Mouse (Mus musculus): Measurements from ENCODE around the gene Nxph4.

The Nxph4 gene

DNA sequence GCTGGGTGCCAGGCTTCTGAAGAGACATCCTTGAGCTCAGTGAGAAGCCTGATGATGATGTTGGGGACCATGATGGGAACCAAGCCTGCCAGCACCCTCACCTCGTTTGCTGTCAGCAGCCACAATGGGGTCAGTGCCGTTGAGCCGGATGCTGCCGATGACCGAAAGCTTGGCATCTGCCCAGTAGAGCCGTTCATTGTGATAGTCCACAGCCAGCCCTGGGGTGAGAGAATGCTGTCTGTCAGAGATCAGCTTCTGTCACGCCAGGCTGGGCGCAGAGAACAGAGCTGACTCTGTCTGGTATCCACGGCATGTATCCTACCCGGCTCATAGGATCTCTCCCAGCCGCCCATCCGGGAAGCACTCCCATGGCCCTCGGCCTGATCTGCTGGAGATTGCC lies 7.7 kb upstream of the Nxph4 start:
- DNase-seq, result peak; percentile 62

DNA sequence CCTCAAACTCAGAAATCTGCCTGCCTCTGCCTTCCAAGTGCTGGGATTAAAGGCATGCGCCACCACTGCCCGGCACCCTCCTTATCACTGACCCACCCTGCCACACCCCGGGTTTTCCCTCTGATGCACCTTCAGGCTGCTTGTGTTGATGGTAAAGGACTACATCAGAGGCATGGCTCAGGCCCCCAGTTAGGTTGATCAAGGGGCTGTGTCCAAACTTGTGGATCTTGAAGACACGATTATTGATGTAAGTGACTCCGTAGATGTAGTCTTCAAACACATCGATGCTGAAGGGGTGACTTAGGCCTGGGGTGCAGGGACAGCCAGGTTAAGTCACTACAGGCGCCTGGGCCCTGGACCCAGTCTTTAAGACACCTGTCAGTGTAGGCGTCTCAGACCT lies 7.2 kb upstream of the Nxph4 start:
- no peak for DNase-seq

- DNase-seq, result peak; percentile 85
These were observed 3.7 kb upstream of the Nxph4 start for GRCm38 (mm10) chr10:127537854-127538583.

DNA sequence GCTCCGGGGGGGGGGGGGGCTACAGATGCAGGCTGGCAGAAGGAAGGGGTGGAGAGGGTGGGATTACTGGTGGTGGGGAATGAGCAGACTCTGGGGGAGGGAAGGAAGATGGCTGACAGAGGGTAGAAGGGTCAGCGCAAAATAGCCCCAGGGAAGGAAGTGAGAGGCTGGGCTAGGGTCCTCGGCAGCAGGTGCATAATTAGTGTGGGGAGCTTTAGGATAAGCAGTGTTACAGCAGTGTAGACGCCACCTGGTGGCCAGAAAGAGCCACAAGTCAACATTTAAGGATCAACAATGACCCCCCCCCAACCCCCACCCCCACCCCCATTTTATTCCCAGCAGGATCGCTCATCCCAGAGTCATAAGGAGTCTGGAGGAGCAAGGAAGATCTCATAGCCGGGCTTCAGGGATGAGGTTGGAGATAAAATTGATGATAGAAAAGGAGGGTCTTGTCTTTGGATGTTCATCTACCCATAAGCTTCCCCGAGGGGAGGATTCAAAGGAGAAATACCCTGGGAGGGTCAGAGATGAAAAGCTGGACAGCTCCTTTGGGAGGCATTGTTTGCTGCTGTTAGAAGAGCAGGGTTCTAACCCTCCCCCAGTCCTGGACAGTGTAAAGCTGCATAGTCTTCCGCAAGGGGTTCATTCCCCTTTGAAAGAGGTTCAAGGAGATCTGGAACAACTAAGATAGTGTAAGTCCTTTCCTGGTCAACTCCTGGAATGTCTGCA lies 2.4 kb upstream of the Nxph4 start:
- peak; percentile 52 for DNase-seq

DNA sequence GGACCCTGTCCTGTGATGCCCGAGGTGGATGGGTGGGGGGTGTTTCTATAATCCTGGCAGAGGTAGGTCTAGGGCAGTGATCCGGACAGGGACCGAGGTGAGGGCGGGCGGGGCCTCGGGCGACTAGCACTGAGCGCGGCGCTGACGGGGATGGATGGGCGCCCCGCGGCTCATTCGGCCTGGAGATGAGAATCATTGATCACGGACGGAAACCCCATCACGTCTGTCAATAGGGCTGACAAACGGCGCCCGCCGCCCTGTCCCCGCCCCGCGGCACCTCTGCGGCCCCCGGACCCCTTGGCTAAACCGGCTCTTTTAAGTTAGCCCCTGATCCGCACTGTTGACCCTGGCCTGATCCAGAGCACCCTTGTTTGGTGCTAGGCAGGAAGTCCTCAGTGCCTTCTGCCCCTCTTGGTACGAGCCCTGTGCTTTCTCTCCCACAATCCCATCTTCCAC lies 598 bp upstream of the Nxph4 start:
- DNase-seq, result no peak

GRCm38 (mm10) chr10:127531548-127531947 lies 2.8 kb downstream of the Nxph4 start:
- DNase-seq, result no peak

GRCm38 (mm10) chr10:127530945-127531344 lies 3.4 kb downstream of the Nxph4 start:
- DNase-seq, result no peak

DNA sequence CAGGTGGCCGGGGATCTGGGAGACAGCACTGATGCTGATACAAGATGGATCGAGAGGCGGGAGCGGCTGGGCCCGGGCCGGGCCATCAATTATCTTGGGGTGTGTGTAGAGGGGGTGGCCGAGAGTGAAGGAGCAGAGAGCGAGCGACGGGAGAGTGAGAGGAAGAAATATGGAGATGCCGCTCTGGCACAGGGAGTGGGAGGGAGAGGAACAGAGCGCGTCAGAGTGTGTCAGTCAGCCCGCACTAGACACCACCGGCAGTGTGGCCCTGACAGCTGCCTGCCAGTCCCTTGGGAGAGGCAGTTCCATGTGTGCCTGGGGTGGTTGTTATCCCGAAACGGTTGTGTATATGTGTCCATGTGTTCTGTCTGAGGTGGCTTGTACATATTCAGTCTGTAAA lies 6.9 kb downstream of the Nxph4 start:
- DNase-seq, result no peak

DNA sequence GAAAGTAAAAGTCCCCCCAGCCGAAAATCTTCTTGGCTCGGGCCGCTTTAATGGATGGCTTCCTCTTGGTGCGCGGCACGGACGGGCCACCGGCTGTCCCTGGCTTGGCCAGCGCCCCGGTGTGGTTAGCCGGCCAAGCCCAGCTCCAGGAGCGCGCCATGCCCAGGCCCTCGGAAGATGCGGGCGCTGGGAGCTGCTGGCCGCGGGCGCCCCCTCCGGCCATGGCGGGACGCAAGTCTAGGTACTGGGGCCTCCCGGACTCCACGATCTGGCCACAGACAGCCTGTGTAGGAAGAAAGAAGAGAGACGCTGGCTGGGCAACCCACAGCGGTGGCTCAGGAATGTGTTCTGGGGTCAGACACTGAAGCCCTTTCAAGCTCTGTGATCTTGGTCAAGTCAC lies 7.7 kb downstream of the Nxph4 start:
- DNase-seq, result peak; percentile 70

DNA sequence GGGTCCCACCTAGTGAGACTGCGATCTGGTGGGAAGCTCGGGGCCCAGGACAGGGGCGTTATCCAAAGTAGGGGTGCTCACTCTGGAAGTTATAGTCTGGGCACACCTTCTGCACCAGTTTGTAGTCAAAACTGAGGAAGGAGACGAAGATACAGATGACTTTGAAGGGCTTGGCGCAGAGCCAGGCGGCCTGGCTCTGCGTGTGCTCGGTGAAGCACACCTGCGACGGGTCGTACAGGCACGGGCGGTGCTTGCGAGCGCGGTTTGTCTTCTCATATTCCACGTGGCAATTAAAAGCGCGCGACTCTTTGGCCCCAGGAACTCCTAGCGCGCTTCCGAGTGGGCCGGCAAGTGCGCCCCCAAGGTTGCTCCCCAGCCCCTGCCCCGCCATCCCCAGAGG lies 8.3 kb downstream of the Nxph4 start:
- no peak for DNase-seq

- DNase-seq, result no peak
These were observed 9.6 kb downstream of the Nxph4 start for GRCm38 (mm10) chr10:127524646-127525255.

- DNase-seq, result peak; percentile 89
These were observed 12.2 kb downstream of the Nxph4 start, which contains the start of gene Shmt2 for GRCm38 (mm10) chr10:127522088-127522581. Shmt2 (minus strand) TSS chr10:127522444.

GRCm38 (mm10) chr10:127521611-127522080 lies 12.7 kb downstream of the Nxph4 start:
- no peak for DNase-seq

- DNase-seq, result no peak
These were observed 13.5 kb downstream of the Nxph4 start for GRCm38 (mm10) chr10:127520714-127521357.

- DNase-seq, result no peak
These were observed 14.3 kb downstream of the Nxph4 start for GRCm38 (mm10) chr10:127519903-127520713.

DNA sequence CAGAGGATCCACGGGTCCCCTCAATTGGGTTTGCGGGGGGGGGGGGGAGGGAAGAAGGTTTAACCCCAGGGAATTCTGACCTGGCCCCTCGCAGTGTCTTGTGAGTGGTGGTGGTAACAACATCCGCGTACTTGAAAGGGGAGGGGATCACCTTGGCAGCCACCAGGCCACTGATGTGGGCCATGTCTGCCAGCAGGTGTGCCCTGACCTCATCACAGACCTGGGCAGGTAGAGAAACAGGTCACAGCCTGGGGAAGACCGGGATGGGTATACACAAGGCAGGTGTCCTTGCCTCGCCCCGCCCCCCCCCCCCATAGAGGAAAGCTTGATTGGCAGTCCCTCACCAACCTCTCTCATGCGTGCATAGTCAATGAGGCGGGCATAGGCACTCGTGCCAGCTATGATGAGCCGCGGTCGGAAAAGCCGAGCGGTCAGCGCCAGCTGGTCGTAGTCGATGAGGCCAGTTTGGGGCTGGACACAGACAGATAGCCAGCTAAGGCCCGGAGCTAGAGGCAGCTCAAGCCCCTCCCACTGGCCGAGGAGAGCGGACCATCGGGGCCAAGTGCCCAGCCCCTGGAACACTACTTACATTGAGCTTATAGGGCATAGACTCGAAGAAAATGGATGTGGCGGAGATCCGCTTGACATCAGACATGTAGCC lies 15.2 kb downstream of the Nxph4 start:
- no peak for DNase-seq

- DNase-seq, result no peak
These were observed 16.4 kb downstream of the Nxph4 start for GRCm38 (mm10) chr10:127517941-127518340.

GRCm38 (mm10) chr10:127516576-127517260 lies 17.6 kb downstream of the Nxph4 start:
- DNase-seq, result no peak

DNA sequence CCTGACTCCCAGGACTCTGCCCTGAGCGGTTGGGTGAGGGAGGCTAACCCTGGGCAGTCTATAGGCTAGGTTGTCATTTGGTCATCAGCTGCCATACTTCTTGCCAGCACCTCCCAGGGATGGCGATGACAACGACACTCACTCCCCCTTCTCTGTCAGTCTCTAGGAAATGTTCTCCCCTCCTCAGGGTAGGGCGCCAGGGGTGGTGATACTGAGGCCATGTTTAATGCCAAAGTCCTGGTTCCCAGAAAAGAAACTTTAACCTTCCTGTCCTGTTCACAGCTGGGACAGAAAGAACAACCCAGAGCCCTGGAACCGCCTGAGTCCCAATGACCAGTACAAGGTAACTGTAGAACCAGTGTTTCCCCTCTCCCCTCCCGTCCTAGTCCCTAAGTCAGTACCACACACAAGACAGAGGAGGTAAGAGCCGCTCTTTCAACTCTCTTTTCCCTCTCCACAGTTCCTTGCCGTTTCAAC lies 18.3 kb downstream of the Nxph4 start:
- no peak for DNase-seq

DNA sequence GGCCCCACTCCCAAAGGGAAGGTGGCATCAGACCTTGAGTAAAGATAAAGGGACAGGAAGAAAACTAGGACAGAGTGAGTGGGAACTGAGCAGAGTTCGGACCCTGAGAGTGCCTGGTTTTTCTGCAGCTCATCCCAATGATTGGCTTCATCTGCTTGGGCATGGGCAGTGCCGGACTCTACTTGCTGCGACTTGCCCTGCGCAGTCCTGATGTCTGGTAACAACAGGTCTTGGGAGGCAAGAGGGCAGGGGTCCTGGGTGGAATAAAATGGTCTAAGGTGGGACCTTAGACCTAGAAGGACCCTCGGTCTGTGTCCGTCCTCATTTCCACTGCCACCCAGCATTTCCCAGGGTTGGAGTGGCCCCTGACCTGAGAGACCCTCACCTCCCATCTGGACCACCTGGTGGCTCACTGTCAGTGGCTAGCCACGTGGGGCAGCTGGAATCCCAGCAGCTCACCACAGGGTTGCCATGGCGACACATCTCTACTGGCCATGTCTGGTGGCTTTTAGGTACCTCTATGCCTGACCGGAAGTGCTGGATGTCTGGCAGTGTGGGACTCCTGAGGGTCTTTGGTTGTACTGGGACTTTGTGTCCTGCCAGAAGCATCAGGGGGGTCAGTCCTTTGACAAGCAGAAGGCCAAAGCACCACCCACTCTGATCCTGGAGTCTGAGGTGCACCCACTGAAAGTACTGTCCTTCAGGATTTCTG lies 18.9 kb downstream of the Nxph4 start:
- DNase-seq, result no peak
